Mouse (Mus musculus) intestine, embryonic 16.5 days (tissue): Measurements from ENCODE around the gene Slf2. TPM values are rescaled to one million over a fixed set of nuclear protein-coding genes. Genes with fewer than 3 reads are reported as not detected.
A peak's percentile ranks its signal among the peaks of the same experiment; 100 is the strongest.

Experiments
- ATAC-seq: fragments of 200-750 bp; cut with Nextera tagmentation; 2 replicates; pipeline ENCODE4 v1.8.0; 2017; ENCODE audit warnings: moderate TSS enrichment, moderate library complexity
- H3K27ac ChIP-seq: fragments of 300-500 bp; sonication (generic); 2 replicates; pipeline ENCODE4 v1.5.1; 2014; ENCODE audit warnings: mild to moderate bottlenecking, low read length
- H3K27me3 ChIP-seq: fragments of 300-500 bp; sonication (generic); replicated peaks from 2 replicates; pipeline ENCODE4 v1.6.1; 2014; ENCODE audit warnings: low read length, control low read depth, mixed read lengths; ENCODE audit not compliant: control insufficient read depth, insufficient read depth
- H3K36me3 ChIP-seq: fragments of 300-500 bp; sonication (generic); 2 replicates; pipeline ENCODE4 v1.6.1; 2014; ENCODE audit warnings: low read length, control low read depth; ENCODE audit not compliant: control insufficient read depth, insufficient read depth
- H3K4me1 ChIP-seq: fragments of 300-500 bp; sonication (generic); 2 replicates; pipeline ENCODE4 v1.6.1; 2014; ENCODE audit warnings: low read length, control low read depth, mixed read lengths; ENCODE audit not compliant: control insufficient read depth, insufficient read depth
- H3K4me2 ChIP-seq: fragments of 300-500 bp; sonication (generic); 2 replicates; pipeline ENCODE4 v1.6.1; 2014; ENCODE audit warnings: low read depth, low read length, control low read depth
- H3K4me3 ChIP-seq: fragments of 300-500 bp; sonication (generic); 2 replicates; pipeline ENCODE4 v1.5.1; 2014; ENCODE audit warnings: mild to moderate bottlenecking, low read length
- H3K9ac ChIP-seq: fragments of 300-500 bp; sonication (generic); 2 replicates; pipeline ENCODE4 v1.6.1; 2014; ENCODE audit warnings: low read depth, low read length
- H3K9me3 ChIP-seq: fragments of 300-500 bp; sonication (generic); 2 replicates; pipeline ENCODE4 v1.6.1; 2016; ENCODE audit warnings: low read length, control low read depth; ENCODE audit not compliant: control insufficient read depth
- whole genome bisulfite sequencing: fragments of 180-500 bp; shearing (Covaris S2); extraction: QIAGEN DNeasy Blood & Tissue Kit; methylation state at CpG from one replicate; pipeline ENCODE4 v1.1.7; 2014; 5-methylcytosine and 5-hydroxymethylcytosine counted together
- polyA plus RNA-seq: library from polyadenylated mRNA; unstranded; fragments of >200 nt; fragmentation: Nextera tagmentation; extraction: Ambion mirVana; gene quantifications from 2 replicates; pipeline ENCODE4 v1.2.1, GENCODE M21; 2015

The Slf2 gene
- polyA plus RNA-seq, 1 experiment from 2014 or later: 26.8 TPM

- Histone ChIP-seq H3K9me3 (no peaks in the 10 kb centered on the region), H3K27ac (no peak overlapping the region; the same call in 1 of the 2 replicates), H3K27me3 (no peaks in the 10 kb centered on the region), H3K9ac (no peak overlapping the region), H3K4me3 (no peak overlapping the region), H3K4me1 (peaks cover 10% of the 10 kb centered on the region), H3K36me3 (peaks cover 3% of the 10 kb centered on the region; the same call in 1 of the 2 replicates), H3K4me2 (no peak overlapping the region)
- ATAC-seq: no peak
- 61% methylated on average over 7 of the region's 7 CpGs for WGBS
These were observed 61.8 kb downstream of the Slf2 start for GRCm38 (mm10) chr19:44992712-44993111.

GRCm38 (mm10) chr19:44997786-44998185 lies 66.8 kb downstream of the Slf2 start:
- Histone ChIP-seq H3K4me1 (no peaks in the 10 kb centered on the region), H3K27me3 (no peaks in the 10 kb centered on the region), H3K9me3 (no peaks in the 10 kb centered on the region), H3K27ac (no peak overlapping the region), H3K9ac (no peak overlapping the region), H3K4me2 (no peak overlapping the region), H3K36me3 (peaks cover 17% of the 10 kb centered on the region; the same call in 1 of the 2 replicates), H3K4me3 (no peak overlapping the region)
- 84% methylated on average over 11 of the region's 11 CpGs for WGBS
- no peak for ATAC-seq

- Histone ChIP-seq H3K27me3 (no peaks in the 10 kb centered on the region), H3K4me3 (no peak overlapping the region), H3K9me3 (no peaks in the 10 kb centered on the region), H3K9ac (no peak overlapping the region), H3K4me1 (no peaks in the 10 kb centered on the region), H3K27ac (no peak overlapping the region), H3K36me3 (peaks cover 24% of the 10 kb centered on the region), H3K4me2 (no peak overlapping the region)
- ATAC-seq: no peak
- WGBS: 87% methylated on average over 8 of the region's 8 CpGs
These were observed 68.7 kb downstream of the Slf2 start for GRCm38 (mm10) chr19:44999647-45000046.

- Histone ChIP-seq H3K9me3 (no peaks in the 10 kb centered on the region), H3K27me3 (no peaks in the 10 kb centered on the region), H3K36me3 (peaks cover 24% of the 10 kb centered on the region), H3K27ac (no peak overlapping the region), H3K9ac (no peak overlapping the region), H3K4me1 (peaks cover 13% of the 10 kb centered on the region), H3K4me2 (no peak overlapping the region), H3K4me3 (no peak overlapping the region)
- no peak for ATAC-seq
- WGBS: 57% methylated on average over 3 of the region's 3 CpGs
These were observed 71.3 kb downstream of the Slf2 start for GRCm38 (mm10) chr19:45002301-45002700.

DNA sequence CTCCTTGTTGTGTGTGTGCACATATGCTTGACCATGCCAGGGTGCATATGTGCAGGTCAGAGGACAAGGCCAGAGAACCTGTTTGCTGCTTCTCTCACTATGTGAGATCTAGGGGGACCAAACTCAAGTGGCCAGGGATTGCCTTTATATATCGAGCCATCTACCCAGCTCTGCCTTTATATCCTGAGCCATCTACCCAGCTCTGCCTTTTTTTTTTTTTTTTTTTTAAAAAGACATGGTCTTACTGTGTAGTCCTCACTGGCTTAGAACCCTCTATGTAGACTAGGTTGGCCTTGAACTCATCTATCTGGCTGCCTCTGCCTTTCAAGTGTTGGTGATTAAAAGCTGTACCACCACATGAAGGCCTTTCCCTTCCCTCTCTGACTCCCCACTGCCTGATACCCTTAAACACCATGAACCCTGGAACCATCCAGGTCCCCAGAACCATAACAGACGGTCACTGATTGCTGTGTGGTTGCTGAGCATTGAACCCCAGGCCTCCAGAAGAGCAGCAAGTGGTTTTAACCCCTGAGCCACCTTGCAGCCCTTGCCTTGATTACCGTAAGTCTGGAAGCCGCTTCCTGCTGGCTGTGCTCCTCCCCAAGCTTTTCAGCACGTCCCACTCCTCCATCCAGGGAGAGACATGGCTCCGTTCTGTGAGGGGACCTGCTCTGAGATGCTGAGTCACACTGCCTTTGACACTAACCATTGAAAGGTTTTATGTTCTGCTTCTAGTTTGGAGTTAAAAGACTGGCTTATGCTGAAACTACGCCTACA lies 73.0 kb downstream of the Slf2 start:
- Histone ChIP-seq H3K9ac (no peak overlapping the region), H3K27ac (no peak overlapping the region)
- 81% methylated on average over 7 of the region's 7 CpGs for WGBS

DNA sequence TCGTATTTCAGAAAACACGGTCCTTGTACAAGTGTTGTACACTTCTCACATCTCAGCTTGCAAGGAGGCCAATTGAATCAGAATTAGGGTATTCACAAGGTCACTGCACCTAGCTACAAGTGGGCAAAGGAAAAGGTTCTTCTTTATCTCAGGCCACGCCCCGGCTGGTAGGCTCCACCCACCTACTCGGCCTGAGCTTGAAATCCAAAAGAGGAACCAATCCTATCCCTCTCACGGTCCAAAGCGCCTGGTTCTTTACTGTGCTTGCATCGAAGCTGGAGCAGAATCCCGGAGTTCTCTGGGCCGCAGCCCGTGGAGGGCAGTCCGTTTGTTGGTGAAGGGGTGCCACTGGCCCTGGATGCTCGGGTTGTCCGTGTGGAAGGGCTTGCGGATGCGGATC lies 74.5 kb downstream of the Slf2 start, which contains the start of gene Twnk:
TSS of gene Twnk (plus strand) at position 220 of the 400 bp plus-strand sequence.
- Histone ChIP-seq H3K4me3 (peak within 1 kb of the TSS; percentile 68), H3K4me1 (peaks cover 19% of the 10 kb centered on the region), H3K4me2 (peak within 1 kb of the TSS; percentile 88), H3K9me3 (no peaks in the 10 kb centered on the region), H3K27ac (peak within 1 kb of the TSS; percentile 82), H3K27me3 (no peaks in the 10 kb centered on the region), H3K36me3 (peaks cover 19% of the 10 kb centered on the region), H3K9ac (peak within 1 kb of the TSS; percentile 69)
- peak; percentile 30 for ATAC-seq
- WGBS: 10% methylated on average over 16 of the region's 16 CpGs

More for the DNA sequence above, 73.0 kb downstream of the Slf2 start:
- H3K4me2 ChIP-seq: no peak overlapping the region
- H3K36me3 ChIP-seq: peaks cover 12% of the 10 kb centered on the region; the same call in 1 of the 2 replicates
- H3K27me3 ChIP-seq: no peaks in the 10 kb centered on the region
- ATAC-seq: no peak
- H3K4me1 ChIP-seq: peaks cover 19% of the 10 kb centered on the region
- no peak overlapping the region for H3K4me3 ChIP-seq
- no peaks in the 10 kb centered on the region for H3K9me3 ChIP-seq

- peak within 1 kb of the TSS; percentile 88 for H3K4me2 ChIP-seq
- H3K4me3 ChIP-seq: peak within 1 kb of the TSS; percentile 68
- under 1% methylated on average over 82 of the region's 82 CpGs for WGBS
- H3K27me3 ChIP-seq: no peaks in the 10 kb centered on the region
- peaks cover 23% of the 10 kb centered on the region for H3K36me3 ChIP-seq
- peaks cover 19% of the 10 kb centered on the region for H3K4me1 ChIP-seq
- peak; percentile 92 for ATAC-seq
- no peaks in the 10 kb centered on the region for H3K9me3 ChIP-seq
- peak within 1 kb of the TSS; percentile 69 for H3K9ac ChIP-seq
- peak within 1 kb of the TSS; percentile 82 for H3K27ac ChIP-seq
These were observed 75.2 kb downstream of the Slf2 start, which contains the start of gene Mrpl43 for GRCm38 (mm10) chr19:45005957-45006712. Mrpl43 (minus strand) TSS chr19:45006442.

DNA sequence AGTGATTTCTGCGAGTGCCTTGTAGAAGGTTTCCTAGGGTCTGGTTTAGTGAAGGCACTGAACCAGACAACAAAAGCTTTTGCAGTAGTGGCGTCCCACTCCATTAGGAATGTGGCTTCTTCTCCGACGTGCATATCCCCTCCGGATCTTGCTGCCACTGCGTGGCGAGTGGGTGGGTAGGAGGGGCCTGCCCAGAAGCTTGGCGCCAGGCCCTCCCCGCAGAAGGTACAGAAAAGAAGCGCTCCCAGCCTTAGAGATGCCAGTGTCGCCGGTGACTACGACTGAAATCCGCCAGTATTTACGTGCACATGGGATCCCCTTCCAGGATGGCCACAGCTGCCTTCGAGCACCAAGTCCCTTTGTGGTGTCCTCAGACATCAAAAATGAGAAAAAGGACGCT lies 76.1 kb downstream of the Slf2 start:
- Histone ChIP-seq H3K27me3 (no peaks in the 10 kb centered on the region), H3K36me3 (peaks cover 19% of the 10 kb centered on the region), H3K9ac (peak overlapping the region; percentile 69), H3K4me1 (peaks cover 19% of the 10 kb centered on the region), H3K4me2 (peak overlapping the region; percentile 88), H3K4me3 (peak overlapping the region; percentile 68), H3K27ac (peak overlapping the region; percentile 82), H3K9me3 (no peaks in the 10 kb centered on the region)
- ATAC-seq: no peak
- WGBS: 28% methylated on average over 17 of the region's 17 CpGs

DNA sequence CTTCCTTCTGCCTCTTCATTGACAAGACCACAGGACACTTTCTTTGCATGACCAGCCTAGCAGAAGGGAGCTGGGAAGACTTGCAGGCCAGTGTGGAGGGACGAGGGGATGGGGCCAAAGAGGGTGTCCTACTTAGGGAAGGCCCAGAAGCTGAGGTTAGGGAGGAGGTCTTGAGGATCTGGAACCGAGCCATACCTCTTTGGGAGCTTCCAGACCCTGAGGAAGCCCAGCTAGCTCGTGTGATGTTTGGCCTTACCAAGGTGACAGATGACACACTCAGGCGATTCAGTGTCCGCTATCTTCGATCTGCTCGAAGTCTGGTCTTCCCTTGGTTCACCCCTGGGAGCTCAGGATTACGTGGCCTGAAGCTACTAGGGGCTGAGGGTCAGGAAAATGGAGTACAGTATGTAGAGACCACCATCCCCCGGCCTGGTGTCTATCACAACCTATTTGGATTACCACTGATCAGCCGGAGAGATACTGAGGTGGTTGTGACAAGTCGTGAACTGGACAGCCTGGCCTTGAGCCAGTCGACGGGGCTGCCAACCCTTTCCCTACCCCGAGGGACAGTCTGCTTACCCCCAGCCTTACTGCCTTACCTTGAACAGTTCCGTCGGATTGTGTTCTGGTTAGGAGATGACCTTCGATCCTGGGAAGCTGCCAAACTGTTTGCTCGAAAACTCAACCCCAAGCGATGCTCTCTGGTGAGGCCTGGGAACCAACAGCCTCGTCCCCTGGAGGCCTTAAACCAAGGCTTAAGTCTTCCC lies 76.7 kb downstream of the Slf2 start:
- Histone ChIP-seq H3K4me2 (peak overlapping the region; percentile 88), H3K9ac (peak overlapping the region; percentile 69; the same call in 1 of the 2 replicates), H3K27ac (peak overlapping the region; percentile 82), H3K27me3 (no peaks in the 10 kb centered on the region), H3K4me1 (peaks cover 19% of the 10 kb centered on the region), H3K4me3 (peak overlapping the region; percentile 68), H3K36me3 (peaks cover 19% of the 10 kb centered on the region), H3K9me3 (no peaks in the 10 kb centered on the region)
- WGBS: 82% methylated on average over 20 of the region's 20 CpGs
- no peak for ATAC-seq
